Mouse (Mus musculus) kidney, adult 2 months (tissue): Measurements from ENCODE around the gene Kcmf1.

Experiments used
- CTCF ChIP-seq: fragments of 200-500 bp; conservative IDR thresholded peaks from 2 replicates; pipeline ENCODE4 v1.5.1; 2011; ENCODE audit warnings: low read depth, mild to moderate bottlenecking, control low read depth, low read length, moderate library complexity, mixed read lengths; ENCODE audit not compliant: insufficient read depth, insufficient read length
- POLR2A ChIP-seq: fragments of 200-500 bp; IDR thresholded peaks from one replicate; pipeline ENCODE4 v1.6.1; 2011; ENCODE audit warnings: low read depth, low read length, control low read depth

DNA sequence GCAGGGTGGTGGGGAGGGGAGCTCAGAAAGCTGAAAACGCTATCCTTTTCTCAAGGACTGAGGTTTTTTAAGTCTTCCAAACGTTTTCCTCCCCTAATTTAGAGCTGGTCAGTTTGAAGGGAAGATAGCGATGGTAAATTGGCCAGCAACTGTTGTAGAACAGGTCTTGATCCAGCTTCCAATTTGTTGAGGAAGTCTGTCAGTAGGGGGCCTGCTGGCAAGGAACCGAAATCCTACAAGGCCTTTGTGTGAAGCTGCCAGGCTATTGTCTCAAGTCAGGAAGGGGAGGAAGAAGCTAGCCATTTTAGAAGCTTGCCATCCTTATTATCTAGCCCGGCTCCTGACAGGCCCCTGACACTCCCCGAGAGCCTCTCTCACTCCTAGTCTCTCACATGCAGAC lies 48.2 kb upstream of the Kcmf1 start:
- TF ChIP-seq POLR2A (no peak), CTCF (no peak)
